Mouse (Mus musculus) heart, embryonic 11.5 days (tissue): ENCODE measurements around the gene Crb2. TPM values are rescaled to one million over a fixed set of nuclear protein-coding genes. Genes with fewer than 3 reads are reported as not detected.

Experiments used
- ATAC-seq: fragments of 200-750 bp; cut with Nextera tagmentation; replicated peaks from 2 replicates; pipeline ENCODE4 v1.8.0; 2017; ENCODE audit warnings: moderate library complexity; ENCODE audit not compliant: insufficient number of reproducible peaks, low FRiP score, low TSS enrichment
- H3K27ac ChIP-seq: fragments of 300-500 bp; sonication (generic); 2 replicates; pipeline ENCODE4 v1.5.1; 2014; ENCODE audit warnings: mild to moderate bottlenecking, low read depth, low read length
- H3K27me3 ChIP-seq: fragments of 300-500 bp; sonication (generic); 2 replicates; pipeline ENCODE4 v1.6.1; 2014; ENCODE audit warnings: mild to moderate bottlenecking, low read length, mixed read lengths; ENCODE audit not compliant: control insufficient read depth, insufficient read depth
- H3K36me3 ChIP-seq: fragments of 300-500 bp; sonication (generic); 2 replicates; pipeline ENCODE4 v1.6.1; 2014; ENCODE audit warnings: mild to moderate bottlenecking, low read length, moderate library complexity, mixed read lengths; ENCODE audit not compliant: control insufficient read depth, insufficient read depth
- H3K4me1 ChIP-seq: fragments of 300-500 bp; sonication (generic); 2 replicates; pipeline ENCODE4 v1.6.1; 2014; ENCODE audit warnings: low read length; ENCODE audit not compliant: control insufficient read depth, insufficient read depth
- H3K4me2 ChIP-seq: fragments of 300-500 bp; sonication (generic); 2 replicates; pipeline ENCODE4 v1.6.1; 2014; ENCODE audit warnings: mild to moderate bottlenecking, moderate library complexity
- H3K4me3 ChIP-seq: fragments of 300-500 bp; sonication (generic); 2 replicates; pipeline ENCODE4 v1.5.1; 2014; ENCODE audit warnings: low read depth, low read length
- H3K9ac ChIP-seq: fragments of 300-500 bp; sonication (generic); 2 replicates; pipeline ENCODE4 v1.6.1; 2014; ENCODE audit warnings: mild to moderate bottlenecking, low read depth, low read length, moderate library complexity
- H3K9me3 ChIP-seq: fragments of 300-500 bp; sonication (generic); replicated peaks from 2 replicates; pipeline ENCODE4 v1.6.1; 2016; ENCODE audit warnings: low read length; ENCODE audit not compliant: control insufficient read depth
- WGBS: fragments of 180-500 bp; shearing (Covaris S2); extraction: QIAGEN DNeasy Blood & Tissue Kit; methylation state at CpG from one replicate; pipeline ENCODE4 v1.1.7; 2014; ENCODE audit not compliant: insufficient replicate concordance; 5-methylcytosine and 5-hydroxymethylcytosine counted together
- polyA plus RNA-seq: library from polyadenylated mRNA; unstranded; fragments of >200 nt; fragmentation: Nextera tagmentation; extraction: Ambion mirVana; gene quantifications from 2 replicates; pipeline ENCODE4 v1.2.1, GENCODE M21; 2014

Crb2 gene
- polyA plus RNA-seq, 1 experiment from 2014 or later = 6.1 TPM

DNA sequence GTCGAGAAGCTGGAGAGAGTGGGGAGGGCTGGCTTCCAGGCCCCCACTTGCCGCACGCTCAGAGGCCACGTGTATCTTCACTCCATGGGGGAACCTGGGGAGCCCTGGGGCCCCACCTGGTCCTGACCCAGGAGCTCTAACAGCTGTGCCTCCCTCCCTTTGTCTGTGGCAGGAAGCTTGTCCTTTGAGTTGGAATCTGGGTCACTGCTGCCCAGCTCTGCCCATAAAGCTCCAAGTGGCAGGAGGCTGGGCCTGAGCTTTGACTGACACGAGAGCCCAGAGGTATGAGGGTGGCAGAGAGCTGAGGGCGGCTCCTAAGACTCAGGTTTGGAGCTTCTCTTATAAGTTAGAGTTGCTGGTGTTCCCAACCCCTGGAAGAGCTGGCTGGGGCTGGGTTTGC, 23.1 kb downstream of the Crb2 start:
- no peak for ATAC-seq
- Histone ChIP-seq H3K4me1 (peaks cover 28% of the 10 kb centered on the region), H3K4me2 (no peak overlapping the region), H3K9ac (no peak overlapping the region), H3K27me3 (peaks cover 3% of the 10 kb centered on the region; the same call in 1 of the 2 replicates), H3K36me3 (no peaks in the 10 kb centered on the region; the same call in 1 of the 2 replicates), H3K27ac (no peak overlapping the region), H3K9me3 (no peaks in the 10 kb centered on the region), H3K4me3 (no peak overlapping the region)
- 71% methylated on average over 6 of the region's 6 CpGs for WGBS

GRCm38 (mm10) chr2:37801687-37802086, 25.6 kb downstream of the Crb2 start:
- ATAC-seq = no peak
- Histone ChIP-seq H3K4me3 (no peak overlapping the region), H3K36me3 (no peaks in the 10 kb centered on the region; the same call in 1 of the 2 replicates), H3K27me3 (no peaks in the 10 kb centered on the region), H3K4me1 (peaks cover 12% of the 10 kb centered on the region), H3K27ac (no peak overlapping the region), H3K9me3 (no peaks in the 10 kb centered on the region), H3K4me2 (no peak overlapping the region), H3K9ac (no peak overlapping the region)
- WGBS = 67% methylated on average over 4 of the region's 4 CpGs

DNA sequence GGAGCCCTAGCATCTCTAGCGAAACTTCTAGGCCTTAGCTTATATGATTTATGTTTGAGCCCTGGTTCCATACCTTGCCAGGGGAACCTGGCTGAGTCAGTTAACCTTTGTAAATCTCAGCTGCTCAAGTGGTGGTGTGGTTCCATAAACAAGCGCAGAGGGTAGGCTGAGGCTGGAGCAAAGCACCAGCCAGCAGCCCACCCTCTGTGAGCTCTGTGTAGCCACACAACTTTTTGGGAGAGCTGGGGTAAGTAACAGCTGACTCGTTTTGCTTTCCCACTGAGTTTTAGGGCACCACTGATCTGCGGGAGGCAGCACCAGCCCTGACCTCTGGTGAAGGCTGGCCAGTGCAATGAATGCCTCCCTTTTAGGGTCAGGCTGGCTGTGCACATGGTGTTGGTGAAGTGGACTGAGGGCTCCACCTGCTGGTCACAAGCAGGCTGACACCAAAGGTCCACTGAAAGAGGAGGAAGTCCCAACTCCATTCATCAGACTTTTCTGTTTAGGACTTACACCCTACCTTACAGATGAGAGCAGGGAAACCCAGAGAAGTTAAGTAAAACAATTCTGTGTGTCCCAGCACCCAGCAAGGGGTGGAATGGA, 26.7 kb downstream of the Crb2 start:
- H3K4me2 ChIP-seq = no peak overlapping the region
- 44% methylated on average over 4 of the region's 4 CpGs for WGBS
- ATAC-seq = no peak; the same call in 1 of the 2 replicates
- H3K9me3 ChIP-seq = no peaks in the 10 kb centered on the region
- H3K4me1 ChIP-seq = peaks cover 10% of the 10 kb centered on the region
- no peak overlapping the region for H3K27ac ChIP-seq
- no peaks in the 10 kb centered on the region; the same call in 1 of the 2 replicates for H3K36me3 ChIP-seq
- H3K27me3 ChIP-seq = no peaks in the 10 kb centered on the region
- no peak overlapping the region for H3K9ac ChIP-seq
- H3K4me3 ChIP-seq = no peak overlapping the region

DNA sequence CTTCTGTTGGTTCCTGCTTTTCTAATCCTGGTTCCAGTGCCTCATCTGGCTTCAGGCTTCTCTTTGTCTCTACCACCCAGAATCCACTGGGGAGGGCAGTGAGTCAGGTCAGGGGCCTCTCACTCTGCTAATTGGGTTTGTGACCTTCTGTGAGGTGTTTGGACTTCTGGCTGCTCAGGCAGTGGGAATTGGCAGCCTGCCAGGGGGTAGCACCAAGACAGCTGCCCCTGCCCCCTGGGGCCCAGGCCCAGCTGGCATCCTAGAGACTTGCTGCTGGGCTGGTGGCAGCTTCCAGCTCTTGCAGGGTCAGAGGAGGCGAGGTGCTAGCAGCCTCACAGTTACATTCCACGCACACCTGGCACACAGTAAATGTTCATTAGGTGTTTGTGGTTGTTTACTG, 35.6 kb downstream of the Crb2 start:
- WGBS = 76% methylated on average over 2 of the region's 2 CpGs
- Histone ChIP-seq H3K4me2 (no peak overlapping the region), H3K27me3 (no peaks in the 10 kb centered on the region), H3K9ac (no peak overlapping the region), H3K4me1 (no peaks in the 10 kb centered on the region), H3K36me3 (no peaks in the 10 kb centered on the region), H3K27ac (no peak overlapping the region), H3K9me3 (no peaks in the 10 kb centered on the region), H3K4me3 (no peak overlapping the region)
- no peak for ATAC-seq

DNA sequence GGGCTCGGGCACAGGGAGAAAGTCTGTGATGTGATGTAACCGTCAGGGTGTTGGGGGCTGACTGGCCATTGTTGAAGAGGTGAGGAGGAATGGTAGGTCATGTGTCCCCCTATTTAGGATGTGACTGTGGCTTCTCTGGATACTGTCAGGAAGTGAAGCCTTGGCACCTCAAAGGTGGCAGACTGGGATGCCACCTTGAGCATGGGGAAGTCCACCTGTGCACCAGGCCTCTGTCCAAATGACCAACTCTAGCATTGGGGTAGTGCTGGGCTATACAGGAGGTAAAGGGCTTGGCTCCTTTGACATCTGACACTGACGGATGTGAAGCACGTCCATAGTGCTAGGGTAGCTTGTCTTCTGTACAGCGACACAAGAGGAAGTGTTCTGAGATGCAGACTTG, 36.4 kb downstream of the Crb2 start:
- no peak for ATAC-seq
- Histone ChIP-seq H3K4me1 (no peaks in the 10 kb centered on the region), H3K36me3 (no peaks in the 10 kb centered on the region), H3K9me3 (no peaks in the 10 kb centered on the region), H3K27me3 (no peaks in the 10 kb centered on the region), H3K4me2 (no peak overlapping the region), H3K4me3 (no peak overlapping the region), H3K27ac (no peak overlapping the region), H3K9ac (no peak overlapping the region)
- WGBS = 86% methylated on average over 5 of the region's 5 CpGs

- Histone ChIP-seq H3K27ac (no peak overlapping the region), H3K27me3 (no peaks in the 10 kb centered on the region), H3K4me3 (no peak overlapping the region), H3K9me3 (no peaks in the 10 kb centered on the region), H3K4me2 (no peak overlapping the region), H3K9ac (no peak overlapping the region), H3K4me1 (no peaks in the 10 kb centered on the region), H3K36me3 (no peaks in the 10 kb centered on the region)
- WGBS = 76% methylated on average over 8 of the region's 8 CpGs
- ATAC-seq = no peak
Measured at GRCm38 (mm10) chr2:37814820-37815361, 38.8 kb downstream of the Crb2 start.

GRCm38 (mm10) chr2:37815676-37816075, 39.6 kb downstream of the Crb2 start:
- no peak overlapping the region for H3K4me2 ChIP-seq
- no peaks in the 10 kb centered on the region for H3K9me3 ChIP-seq
- no peak overlapping the region for H3K4me3 ChIP-seq
- 9% methylated on average over 3 of the region's 3 CpGs for WGBS
- H3K36me3 ChIP-seq = no peaks in the 10 kb centered on the region
- H3K9ac ChIP-seq = no peak overlapping the region
- H3K27ac ChIP-seq = no peak overlapping the region
- no peaks in the 10 kb centered on the region for H3K4me1 ChIP-seq
- H3K27me3 ChIP-seq = no peaks in the 10 kb centered on the region
- ATAC-seq = no peak

DNA sequence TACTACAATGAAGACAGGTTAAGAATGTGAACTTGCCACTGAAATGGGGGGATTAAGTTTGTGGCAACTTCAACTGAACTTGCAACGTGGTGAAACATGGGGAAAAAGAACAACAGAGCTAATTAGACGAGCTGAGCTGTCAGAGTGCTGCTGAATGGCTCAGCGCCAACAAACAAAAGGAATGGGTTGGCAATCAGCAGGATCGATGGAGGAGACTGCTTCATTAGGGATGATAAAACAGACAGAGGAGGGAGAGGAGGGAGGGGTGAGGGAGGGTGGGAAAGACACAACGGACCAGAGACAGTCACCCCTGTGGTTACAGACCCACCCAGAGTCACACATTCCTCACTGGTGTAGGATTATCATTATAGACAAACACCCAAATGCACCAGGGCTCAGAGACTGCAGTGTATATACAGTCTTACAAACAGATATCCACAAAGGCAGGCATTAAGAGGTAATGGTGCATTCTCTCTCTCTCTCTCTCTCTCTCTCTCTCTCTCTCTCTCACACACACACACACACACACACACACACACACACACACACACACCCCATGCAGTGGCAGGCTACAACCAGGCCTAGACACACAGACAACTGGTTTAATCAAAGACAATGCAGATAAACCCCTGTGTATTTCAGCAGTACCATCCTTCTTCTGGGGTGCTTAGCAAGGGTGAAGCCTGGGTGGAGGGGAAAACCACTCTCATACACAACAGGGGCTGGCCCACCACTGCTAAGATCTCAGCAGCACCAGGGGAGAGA, 42.9 kb downstream of the Crb2 start:
- no peaks in the 10 kb centered on the region for H3K9me3 ChIP-seq
- ATAC-seq = no peak
- H3K9ac ChIP-seq = no peak overlapping the region
- H3K4me1 ChIP-seq = no peaks in the 10 kb centered on the region
- H3K4me3 ChIP-seq = no peak overlapping the region
- no peaks in the 10 kb centered on the region for H3K27me3 ChIP-seq
- no peak overlapping the region for H3K27ac ChIP-seq
- H3K4me2 ChIP-seq = no peak overlapping the region
- H3K36me3 ChIP-seq = no peaks in the 10 kb centered on the region
- WGBS = 29% methylated on average over 5 of the region's 5 CpGs
